Mouse (Mus musculus): ENCODE measurements at regions not wholly inside any gene's neighbourhood (a gene's known extent, or its start where the extent isn't known, plus 50 kb on each side); places are given as distances from the start of the nearest gene placed in this dataset.

GRCm38 (mm10) chr7:113059211-113059966 lies 105.6 kb downstream of the Rassf10 start:
- in situ Hi-C loops (cut with MboI, MseI): no loop called here

GRCm38 (mm10) chr7:113059967-113060284 lies 106.2 kb downstream of the Rassf10 start:
- in situ Hi-C loops (cut with MboI, MseI): no loop called here

GRCm38 (mm10) chr7:113060991-113061390 lies 107.2 kb downstream of the Rassf10 start:
- in situ Hi-C loops (cut with MboI, MseI): no loop called here

DNA sequence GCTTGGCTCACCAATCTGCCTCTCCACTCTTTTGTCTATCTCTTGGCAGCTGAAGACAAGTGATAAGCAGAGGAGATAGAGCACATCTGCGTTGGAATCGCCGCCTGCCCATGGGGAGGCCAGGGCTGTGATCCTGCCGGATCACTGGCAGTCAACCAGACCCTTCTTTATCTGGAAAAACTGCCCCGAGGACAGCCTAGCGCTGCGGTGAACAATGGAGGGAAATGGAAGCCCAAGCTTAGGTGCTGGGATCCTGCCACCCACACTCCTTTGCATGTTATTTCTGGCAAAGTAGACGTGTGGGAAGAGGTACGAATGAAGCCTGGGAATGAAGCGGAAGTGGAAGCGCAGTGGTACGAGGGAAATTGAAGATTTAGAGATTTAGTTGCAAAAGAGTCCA lies 112.8 kb downstream of the Rassf10 start:
- in situ Hi-C loops (cut with MboI, MseI): no loop called here

DNA sequence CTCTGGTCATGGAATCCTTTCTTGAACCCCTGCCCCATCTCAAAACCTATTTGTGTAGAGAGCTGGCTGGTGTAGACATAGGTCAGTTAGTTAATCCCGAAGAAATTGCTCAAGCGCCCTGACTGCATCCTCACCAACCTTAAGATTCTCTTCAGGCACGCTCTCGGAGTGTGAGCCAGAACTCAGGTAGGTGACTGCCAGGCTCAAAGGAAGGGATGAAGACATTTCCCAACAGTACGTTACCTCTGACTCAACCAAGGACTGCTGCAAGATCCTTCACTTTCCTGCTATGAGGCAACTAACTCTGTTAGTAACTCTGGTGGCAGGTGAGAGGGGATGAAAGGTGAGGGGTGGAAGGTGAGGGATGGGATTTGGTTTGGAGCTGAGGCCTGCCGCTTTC lies 114.5 kb downstream of the Rassf10 start:
- in situ Hi-C loops (cut with MboI, MseI): no loop called here

DNA sequence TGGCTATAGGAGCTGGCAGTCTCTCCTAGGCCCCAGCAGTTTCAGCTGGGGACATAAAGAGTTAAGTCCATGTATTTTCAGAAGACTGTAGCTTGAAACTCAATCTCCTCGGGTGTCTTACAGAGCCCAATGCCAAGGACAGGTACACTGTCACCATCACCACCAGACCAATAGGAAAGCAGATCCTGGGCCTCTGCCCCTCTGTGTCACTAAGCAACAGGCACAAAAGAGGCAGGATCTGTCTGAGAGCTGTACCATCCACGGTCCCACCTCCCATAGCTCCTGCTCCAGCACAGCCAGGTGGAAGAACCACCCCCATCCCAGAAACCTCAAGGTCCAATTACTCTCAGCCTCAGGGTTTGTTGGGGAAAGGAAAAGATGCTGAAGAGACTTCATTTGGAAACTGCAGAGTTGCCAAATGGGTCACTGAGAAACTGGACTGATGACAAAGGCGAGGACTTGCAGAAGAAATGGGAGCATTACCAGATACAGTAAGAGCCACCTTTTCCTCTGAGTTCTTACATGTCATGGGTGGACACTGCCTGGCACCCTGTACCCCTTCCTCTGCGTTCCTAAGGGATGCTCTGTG lies 115.7 kb downstream of the Rassf10 start:
- in situ Hi-C loops (cut with MboI, MseI): no loop called here

GRCm38 (mm10) chr7:113071418-113071817 lies 117.7 kb downstream of the Rassf10 start:
- in situ Hi-C loops (cut with MboI, MseI): no loop called here

- in situ Hi-C loops (cut with MboI, MseI): no loop called here
Observed at GRCm38 (mm10) chr7:113073781-113074180, 120.0 kb downstream of the Rassf10 start.

- in situ Hi-C loops (cut with MboI, MseI): no loop called here
Observed at GRCm38 (mm10) chr7:113075371-113075770, 121.6 kb downstream of the Rassf10 start.

GRCm38 (mm10) chr7:113076243-113076642 lies 122.5 kb downstream of the Rassf10 start:
- in situ Hi-C loops (cut with MboI, MseI): no loop called here

DNA sequence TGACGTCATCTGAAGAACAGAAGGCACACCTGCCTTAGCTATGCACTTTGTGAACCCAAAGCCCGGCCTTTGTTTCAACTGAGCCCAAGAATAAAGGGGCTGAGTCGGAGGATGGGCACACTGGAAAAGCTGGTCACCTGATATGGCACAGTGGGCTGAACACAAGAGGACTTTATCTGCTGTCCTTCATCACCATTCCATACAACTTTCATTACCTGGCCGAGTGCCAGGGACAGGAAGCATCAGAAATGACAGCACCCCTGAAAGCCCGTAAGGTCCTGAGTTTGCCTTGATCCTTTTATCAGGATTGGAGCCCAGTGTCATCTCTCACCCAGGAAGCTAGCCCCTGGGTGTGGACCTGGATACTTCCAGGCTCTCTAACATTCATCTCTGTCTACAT lies 126.1 kb upstream of the Arntl start:
- in situ Hi-C loops (cut with MboI, MseI): no loop called here

DNA sequence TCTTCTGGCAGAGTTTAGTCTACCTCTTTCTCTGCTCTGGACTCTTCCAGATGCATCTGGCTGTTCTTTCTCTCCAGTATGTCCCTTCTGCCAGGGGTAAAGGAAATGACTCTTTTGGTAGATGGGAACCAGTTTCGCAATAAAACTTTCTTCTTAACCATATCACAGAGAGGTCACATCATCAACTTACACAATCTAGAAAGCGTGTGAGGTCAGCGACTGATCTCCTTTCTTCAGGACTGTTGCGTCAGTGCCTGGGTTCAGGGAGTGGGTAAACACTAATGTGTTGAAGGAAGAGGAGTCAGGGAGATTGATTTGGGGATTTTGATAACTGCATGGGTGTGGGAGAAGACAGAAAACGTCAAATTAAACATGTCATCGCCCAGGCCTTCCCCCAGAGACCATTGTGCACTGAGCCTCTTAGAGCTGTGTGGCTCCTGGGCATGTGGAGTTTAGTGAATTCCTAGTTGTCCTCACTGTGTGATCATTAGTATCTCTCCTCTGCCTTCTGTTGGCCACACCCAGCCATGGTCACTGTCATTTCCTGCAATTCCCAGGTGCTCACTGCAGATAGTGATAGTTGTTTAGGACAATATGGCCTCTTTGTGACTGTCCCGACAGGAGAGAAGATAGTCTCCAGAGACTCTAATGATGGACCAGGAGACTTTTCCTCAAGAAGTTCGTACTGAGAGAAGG lies 122.2 kb upstream of the Arntl start:
- in situ Hi-C loops (cut with MboI, MseI): no loop called here

DNA sequence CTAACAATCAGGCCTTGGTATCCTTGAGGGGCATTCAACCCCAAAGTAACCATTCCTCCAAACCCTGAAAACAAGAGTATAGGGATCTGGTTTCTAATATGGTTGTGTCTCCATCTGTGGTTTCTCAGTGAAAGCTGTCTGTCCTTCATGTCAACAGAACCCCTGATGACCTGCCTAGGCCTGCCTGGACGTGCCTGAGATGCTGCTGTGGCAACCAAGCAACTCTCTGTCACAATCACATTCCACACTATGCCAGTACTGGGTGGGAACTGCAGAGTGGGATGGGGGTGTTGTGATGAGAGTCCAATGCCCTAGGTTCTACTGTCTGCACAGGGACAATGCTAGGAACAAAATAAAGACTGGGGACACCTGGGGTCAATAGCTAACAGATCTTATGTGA lies 121.1 kb upstream of the Arntl start:
- in situ Hi-C loops (cut with MboI, MseI): no loop called here

DNA sequence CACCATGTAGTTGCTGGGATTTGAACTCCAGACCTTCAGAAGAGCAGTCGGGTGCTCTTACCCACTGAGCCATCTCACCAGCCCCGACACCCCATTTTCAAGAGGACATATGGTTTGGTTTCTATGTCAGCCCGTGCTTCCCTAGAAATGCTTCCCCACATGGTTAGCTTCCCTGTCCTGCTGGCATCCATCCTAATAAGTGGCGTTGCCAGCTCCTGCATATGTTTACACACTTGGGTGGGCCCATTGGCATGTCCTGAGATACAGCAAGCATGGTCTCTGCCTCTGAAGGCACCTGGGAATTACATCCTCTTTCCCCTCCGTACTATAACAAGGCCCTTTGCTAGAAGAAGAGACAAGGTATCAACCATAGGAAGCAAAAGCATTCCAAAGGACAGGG lies 119.6 kb upstream of the Arntl start:
- in situ Hi-C loops (cut with MboI, MseI): no loop called here

- in situ Hi-C loops (cut with MboI, MseI): no loop called here
Observed at GRCm38 (mm10) chr7:113089044-113089443, 118.2 kb upstream of the Arntl start.

DNA sequence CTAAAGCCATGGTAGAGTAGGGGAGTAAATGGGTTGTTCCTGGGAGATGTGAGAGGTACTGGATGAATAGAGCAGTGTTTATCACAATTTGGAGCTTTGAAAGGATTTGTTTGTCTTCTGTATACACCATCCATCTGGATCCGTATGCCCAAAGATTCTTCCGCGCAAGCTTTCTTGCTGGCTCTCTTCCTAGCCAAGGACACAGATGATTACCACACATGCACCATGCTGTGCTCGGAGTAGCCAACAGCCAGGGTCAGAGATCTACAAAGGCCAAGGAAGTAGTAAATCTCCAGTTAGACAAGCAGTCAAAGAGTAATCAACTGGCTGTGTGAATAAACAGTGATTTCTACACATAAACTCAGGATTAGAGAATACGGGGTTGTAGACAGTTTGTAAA lies 113.3 kb upstream of the Arntl start:
- in situ Hi-C loops (cut with MboI, MseI): no loop called here

- in situ Hi-C loops (cut with MboI, MseI): no loop called here
Observed at GRCm38 (mm10) chr7:113095092-113095491, 112.2 kb upstream of the Arntl start.

DNA sequence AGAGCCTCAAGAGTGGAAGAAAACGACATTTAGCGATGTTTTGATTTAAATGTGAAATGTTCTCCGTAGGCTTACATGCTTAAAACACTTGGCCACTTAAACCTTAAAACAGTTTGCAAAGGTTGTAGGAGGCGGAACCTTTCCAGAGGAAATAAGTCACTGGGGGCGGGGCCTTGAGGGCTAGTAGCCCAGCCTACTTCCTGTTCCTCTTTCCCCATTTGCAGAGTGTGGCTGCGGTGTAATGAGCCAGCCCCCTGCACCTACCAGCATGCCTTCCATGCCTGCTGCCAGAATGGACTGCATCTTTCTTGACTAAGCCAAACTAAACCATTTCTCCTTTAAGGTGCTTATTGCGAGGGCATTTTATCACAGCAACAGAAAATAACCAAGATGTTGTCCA lies 103.0 kb upstream of the Arntl start:
- in situ Hi-C loops (cut with MboI, MseI): no loop called here

DNA sequence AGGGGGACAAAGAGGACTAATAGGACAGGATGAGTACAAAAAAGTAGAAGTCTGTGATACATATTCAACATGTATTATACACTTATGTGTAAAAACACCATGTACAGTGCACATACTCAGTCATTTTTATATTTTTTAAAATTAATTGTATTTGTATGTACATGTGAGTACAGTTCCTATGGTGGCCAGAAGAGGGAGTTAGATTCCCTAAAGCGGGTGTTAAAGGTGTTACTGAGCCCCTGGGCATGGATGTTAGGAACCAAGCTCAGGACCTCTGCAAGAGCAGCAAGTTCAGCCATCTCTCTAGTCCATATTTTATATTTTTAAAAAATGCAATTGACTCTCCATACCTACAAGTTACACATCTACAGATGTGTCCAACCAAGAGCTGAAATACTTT lies 101.9 kb upstream of the Arntl start:
- in situ Hi-C loops (cut with MboI, MseI): no loop called here

GRCm38 (mm10) chr7:113106731-113107130 lies 100.5 kb upstream of the Arntl start:
- in situ Hi-C loops (cut with MboI, MseI): no loop called here

DNA sequence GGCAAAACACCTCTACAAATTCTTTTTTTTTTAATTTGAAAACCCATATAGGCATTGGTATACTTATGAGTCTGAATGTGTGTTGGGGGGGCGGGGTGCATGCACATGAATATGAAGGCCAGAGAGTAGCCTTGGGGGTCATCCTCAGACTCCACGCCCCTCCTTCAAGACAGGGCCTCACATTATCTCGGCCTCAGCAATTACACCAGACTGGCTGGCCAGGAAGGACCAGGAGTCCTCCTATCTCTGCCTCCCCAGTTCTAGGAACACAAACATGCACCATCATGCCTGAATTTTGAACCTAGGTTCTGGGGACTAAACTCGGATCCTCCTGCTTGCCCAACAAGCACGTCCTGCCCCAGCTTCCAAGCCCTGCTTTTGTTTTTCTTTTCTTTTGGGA lies 99.3 kb upstream of the Arntl start:
- in situ Hi-C loops (cut with MboI, MseI): no loop called here

DNA sequence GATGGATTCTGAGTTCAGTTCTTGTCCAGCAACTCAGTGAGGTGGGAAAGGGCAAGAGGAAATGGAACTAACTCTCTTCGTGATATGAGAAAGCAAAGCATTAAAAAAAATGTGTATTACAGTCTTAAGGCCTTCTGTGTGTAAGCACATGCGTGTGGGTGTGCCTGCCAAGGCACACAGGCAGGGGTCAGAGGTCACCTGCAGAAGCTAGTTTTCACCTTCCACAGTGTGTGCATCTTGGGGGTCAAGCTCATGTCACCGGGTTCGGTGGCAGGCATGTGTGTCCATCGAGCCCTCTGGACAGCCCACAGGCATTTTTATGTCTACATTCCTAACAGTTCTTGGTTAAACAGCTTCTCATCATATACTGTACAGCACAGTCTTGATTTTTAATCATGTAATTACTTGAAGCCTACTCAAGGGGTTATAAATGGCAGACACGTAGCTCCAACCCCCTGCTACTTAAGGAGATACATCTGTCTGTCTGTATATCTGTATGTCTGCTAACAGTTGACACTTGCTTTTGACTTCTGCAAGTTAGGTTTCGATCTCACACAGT lies 98.7 kb upstream of the Arntl start:
- in situ Hi-C loops (cut with MboI, MseI): no loop called here

DNA sequence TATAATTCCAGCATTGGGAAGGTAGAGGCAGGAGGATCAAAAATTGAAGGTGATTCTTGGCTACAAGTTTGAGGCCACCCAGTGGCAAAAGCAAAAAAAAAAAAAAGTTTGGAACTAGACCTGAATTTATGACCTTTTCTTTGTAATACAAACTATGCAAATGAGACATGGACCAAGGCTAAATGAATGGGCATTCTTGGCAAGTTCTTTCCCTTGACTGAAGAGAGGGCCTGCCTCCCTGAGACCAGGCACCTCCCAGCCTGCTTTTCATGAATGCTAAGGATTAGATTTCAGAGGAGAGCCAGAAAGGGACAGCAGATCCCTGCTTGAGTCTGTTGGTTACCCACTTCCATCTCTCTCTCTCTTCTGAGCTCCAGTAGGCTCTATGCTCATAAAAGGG lies 97.8 kb upstream of the Arntl start:
- in situ Hi-C loops (cut with MboI, MseI): no loop called here

Measured in T-helper 17 cell (primary cell).